Mouse (Mus musculus): ENCODE results near the gene Gpld1. TPM values are rescaled to one million over a fixed set of nuclear protein-coding genes. Genes with fewer than 3 reads are reported as not detected.
A peak's percentile ranks its signal among the peaks of the same experiment; 100 is the strongest.

Gpld1 gene
- polyA plus RNA-seq, 1 experiment from 2014 or later = 0.47 TPM

GRCm38 (mm10) chr13:25020540-25020892 is 77.6 kb downstream of the Gpld1 start:
- DNase-seq (ENCODE audit: low spot score) = no peak

- DNase-seq (ENCODE audit: low spot score) = no peak
Observed at GRCm38 (mm10) chr13:25022386-25022785, 79.4 kb downstream of the Gpld1 start.

- no peak for DNase-seq (ENCODE audit: low spot score)
Observed at GRCm38 (mm10) chr13:25023129-25023528, 80.2 kb downstream of the Gpld1 start.

GRCm38 (mm10) chr13:25024655-25025054 is 81.7 kb downstream of the Gpld1 start:
- DNase-seq (ENCODE audit: low spot score) = peak; percentile 48

- DNase-seq (ENCODE audit: low spot score) = no peak
Observed at GRCm38 (mm10) chr13:25026409-25027113, 83.6 kb downstream of the Gpld1 start.

- no peak for DNase-seq (ENCODE audit: low spot score)
Observed at GRCm38 (mm10) chr13:25027114-25027425, 84.1 kb downstream of the Gpld1 start.

GRCm38 (mm10) chr13:25039488-25039887 is 96.5 kb downstream of the Gpld1 start:
- DNase-seq (ENCODE audit: low spot score) = no peak

Other genes with a start within 250 kb of the Gpld1 start
- not detected in 2 replicates for gene Armh2, start 201.9 kb upstream of the Gpld1 start, polyA plus RNA-seq (2015; fragmentation: Nextera tagmentation; extraction: Ambion mirVana)
- 160 and 170 TPM in 2 replicates for gene Gmnn, start 181.2 kb upstream of the Gpld1 start, polyA plus RNA-seq (2015; fragmentation: Nextera tagmentation; extraction: Ambion mirVana)
- 21.6 and 25.6 TPM in 2 replicates for gene BC005537, start 141.5 kb upstream of the Gpld1 start, polyA plus RNA-seq (2015; fragmentation: Nextera tagmentation; extraction: Ambion mirVana)
- gene Acot13, start 111.6 kb upstream of the Gpld1 start, polyA plus RNA-seq (2015; fragmentation: Nextera tagmentation; extraction: Ambion mirVana) = 119 and 129 TPM in 2 replicates
- 54.3 and 60.2 TPM in 2 replicates for gene Tdp2, start 111.5 kb upstream of the Gpld1 start, polyA plus RNA-seq (2015; fragmentation: Nextera tagmentation; extraction: Ambion mirVana)
- gene D130043K22Rik, start 98.0 kb upstream of the Gpld1 start, polyA plus RNA-seq (2015; fragmentation: Nextera tagmentation; extraction: Ambion mirVana) = 0.03 and 0.09 TPM in 2 replicates
- gene Aldh5a1, start 5.5 kb upstream of the Gpld1 start, polyA plus RNA-seq (2015; fragmentation: Nextera tagmentation; extraction: Ambion mirVana) = 1.2 and 1.3 TPM in 2 replicates
- 18.6 and 24.6 TPM in 2 replicates for gene Mrs2, start 77.2 kb downstream of the Gpld1 start, polyA plus RNA-seq (2015; fragmentation: Nextera tagmentation; extraction: Ambion mirVana)
- gene Dcdc2a, start 112.9 kb downstream of the Gpld1 start, polyA plus RNA-seq (2015; fragmentation: Nextera tagmentation; extraction: Ambion mirVana) = 0.57 and 0.60 TPM in 2 replicates

Measured in thymus, postnatal 0 days (tissue).